Mouse (Mus musculus): Measurements from ENCODE around the gene Kctd17. TPM values are rescaled to one million over a fixed set of nuclear protein-coding genes. Genes with fewer than 3 reads are reported as not detected.
A peak's percentile ranks its signal among the peaks of the same experiment; 100 is the strongest.

The Kctd17 gene
- polyA plus RNA-seq, 1 experiment from 2014 or later = 18.6 TPM

- 33% methylated on average over 4 of the region's 4 CpGs for WGBS
Observed at GRCm38 (mm10) chr15:78455168-78455567, 26.8 kb downstream of the Kctd17 start.

GRCm38 (mm10) chr15:78456051-78456450, 27.7 kb downstream of the Kctd17 start:
- Histone ChIP-seq H3K9ac (ENCODE audit: low read depth, low read length) (no peak overlapping the region), H3K4me3 (ENCODE audit: low read depth, low read length) (no peak overlapping the region), H3K9me3 (ENCODE audit: control insufficient read depth) (no peaks in the 10 kb centered on the region), H3K27me3 (replicated peaks; ENCODE audit: control insufficient read depth, insufficient read depth, low read length) (no peaks in the 10 kb centered on the region), H3K36me3 (ENCODE audit: control insufficient read depth, insufficient read depth) (no peaks in the 10 kb centered on the region; the same call in 1 of the 2 replicates), H3K4me2 (replicated peaks; ENCODE audit: low read depth) (no peak overlapping the region), H3K4me1 (replicated peaks; ENCODE audit: control insufficient read depth, insufficient read depth, low read length) (no peaks in the 10 kb centered on the region), H3K27ac (ENCODE audit: low read depth, low read length) (no peak overlapping the region)
- no peak for TF ChIP-seq CTCF (IDR thresholded peaks at IDR 0.05; ENCODE audit: low read depth)
- ATAC-seq = no peak
- WGBS = 47% methylated on average over 7 of the region's 7 CpGs

More at GRCm38 (mm10) chr15:78455168-78455567, 26.8 kb downstream of the Kctd17 start:
- no peak for TF ChIP-seq CTCF (IDR thresholded peaks at IDR 0.05; ENCODE audit: low read depth)
- Histone ChIP-seq H3K27me3 (replicated peaks; ENCODE audit: control insufficient read depth, insufficient read depth, low read length) (no peaks in the 10 kb centered on the region), H3K27ac (ENCODE audit: low read depth, low read length) (peak overlapping the region; percentile 41; the same call in 1 of the 2 replicates), H3K36me3 (ENCODE audit: control insufficient read depth, insufficient read depth) (no peaks in the 10 kb centered on the region; the same call in 1 of the 2 replicates), H3K4me3 (ENCODE audit: low read depth, low read length) (no peak overlapping the region), H3K4me2 (replicated peaks; ENCODE audit: low read depth) (no peak overlapping the region), H3K9me3 (ENCODE audit: control insufficient read depth) (no peaks in the 10 kb centered on the region), H3K4me1 (replicated peaks; ENCODE audit: control insufficient read depth, insufficient read depth, low read length) (0 out of 2 replicates have a peak, but pooled peaks cover 2% of the 10 kb centered on the region), H3K9ac (ENCODE audit: low read depth, low read length) (no peak overlapping the region)
- ATAC-seq = peak; percentile 53

GRCm38 (mm10) chr15:78457193-78457592, 28.8 kb downstream of the Kctd17 start:
- Histone ChIP-seq H3K9me3 (ENCODE audit: control insufficient read depth) (no peaks in the 10 kb centered on the region), H3K4me3 (ENCODE audit: low read depth, low read length) (no peak overlapping the region), H3K4me2 (replicated peaks; ENCODE audit: low read depth) (no peak overlapping the region), H3K9ac (ENCODE audit: low read depth, low read length) (no peak overlapping the region), H3K27ac (ENCODE audit: low read depth, low read length) (no peak overlapping the region), H3K36me3 (ENCODE audit: control insufficient read depth, insufficient read depth) (no peaks in the 10 kb centered on the region; the same call in 1 of the 2 replicates), H3K4me1 (replicated peaks; ENCODE audit: control insufficient read depth, insufficient read depth, low read length) (no peaks in the 10 kb centered on the region), H3K27me3 (replicated peaks; ENCODE audit: control insufficient read depth, insufficient read depth, low read length) (no peaks in the 10 kb centered on the region)
- 77% methylated on average over 10 of the region's 10 CpGs for WGBS
- no peak for TF ChIP-seq CTCF (IDR thresholded peaks at IDR 0.05; ENCODE audit: low read depth)
- ATAC-seq = no peak

- Histone ChIP-seq H3K4me1 (replicated peaks; ENCODE audit: control insufficient read depth, insufficient read depth, low read length) (no peaks in the 10 kb centered on the region), H3K27me3 (replicated peaks; ENCODE audit: control insufficient read depth, insufficient read depth, low read length) (no peaks in the 10 kb centered on the region), H3K9me3 (ENCODE audit: control insufficient read depth) (no peaks in the 10 kb centered on the region), H3K4me2 (replicated peaks; ENCODE audit: low read depth) (no peak overlapping the region), H3K9ac (ENCODE audit: low read depth, low read length) (no peak overlapping the region), H3K36me3 (ENCODE audit: control insufficient read depth, insufficient read depth) (no peaks in the 10 kb centered on the region), H3K4me3 (ENCODE audit: low read depth, low read length) (no peak overlapping the region), H3K27ac (ENCODE audit: low read depth, low read length) (no peak overlapping the region)
- 40% methylated on average over 2 of the region's 2 CpGs for WGBS
- no peak for TF ChIP-seq CTCF (IDR thresholded peaks at IDR 0.05; ENCODE audit: low read depth)
- ATAC-seq = no peak
Observed at GRCm38 (mm10) chr15:78462981-78463380, 34.6 kb downstream of the Kctd17 start.

GRCm38 (mm10) chr15:78466809-78467208, 38.4 kb downstream of the Kctd17 start:
- TF ChIP-seq CTCF (IDR thresholded peaks at IDR 0.05; ENCODE audit: low read depth) = peak; percentile 48
- no peak overlapping the region for H3K4me2 ChIP-seq (replicated peaks; ENCODE audit: low read depth)
- 35% methylated on average over 6 of the region's 6 CpGs for WGBS
- no peaks in the 10 kb centered on the region for H3K27me3 ChIP-seq (replicated peaks; ENCODE audit: control insufficient read depth, insufficient read depth, low read length)
- no peak for ATAC-seq
- H3K9me3 ChIP-seq (ENCODE audit: control insufficient read depth) = no peaks in the 10 kb centered on the region
- H3K27ac ChIP-seq (ENCODE audit: low read depth, low read length) = no peak overlapping the region
- H3K9ac ChIP-seq (ENCODE audit: low read depth, low read length) = no peak overlapping the region
- H3K4me3 ChIP-seq (ENCODE audit: low read depth, low read length) = no peak overlapping the region
- no peaks in the 10 kb centered on the region for H3K36me3 ChIP-seq (ENCODE audit: control insufficient read depth, insufficient read depth)
- H3K4me1 ChIP-seq (replicated peaks; ENCODE audit: control insufficient read depth, insufficient read depth, low read length) = no peaks in the 10 kb centered on the region

- H3K4me1 ChIP-seq (replicated peaks; ENCODE audit: control insufficient read depth, insufficient read depth, low read length) = no peaks in the 10 kb centered on the region
- H3K4me2 ChIP-seq (replicated peaks; ENCODE audit: low read depth) = no peak overlapping the region
- H3K4me3 ChIP-seq (ENCODE audit: low read depth, low read length) = no peak overlapping the region
- 90% methylated on average over 7 of the region's 7 CpGs for WGBS
- no peak overlapping the region for H3K27ac ChIP-seq (ENCODE audit: low read depth, low read length)
- H3K9me3 ChIP-seq (ENCODE audit: control insufficient read depth) = no peaks in the 10 kb centered on the region
- TF ChIP-seq CTCF (IDR thresholded peaks at IDR 0.05; ENCODE audit: low read depth) = no peak
- ATAC-seq = no peak
- H3K36me3 ChIP-seq (ENCODE audit: control insufficient read depth, insufficient read depth) = no peaks in the 10 kb centered on the region
- H3K27me3 ChIP-seq (replicated peaks; ENCODE audit: control insufficient read depth, insufficient read depth, low read length) = no peaks in the 10 kb centered on the region
- no peak overlapping the region for H3K9ac ChIP-seq (ENCODE audit: low read depth, low read length)
Observed at GRCm38 (mm10) chr15:78467570-78467969, 39.2 kb downstream of the Kctd17 start.
